Mouse (Mus musculus) hindbrain, embryonic 16.5 days (tissue): ENCODE measurements around the gene Rogdi. TPM values are rescaled to one million over a fixed set of nuclear protein-coding genes. Genes with fewer than 3 reads are reported as not detected.

ENCODE experiments used
- ATAC-seq: fragments of 200-750 bp; cut with Nextera tagmentation; 2 replicates; pipeline ENCODE4 v1.8.0; 2017; ENCODE audit warnings: moderate TSS enrichment, moderate library complexity
- H3K27ac ChIP-seq: fragments of 300-500 bp; sonication (generic); 2 replicates; pipeline ENCODE4 v1.5.1; 2014; ENCODE audit warnings: low read depth, mild to moderate bottlenecking, control low read depth, low read length, moderate library complexity
- H3K27me3 ChIP-seq: fragments of 300-500 bp; sonication (generic); replicated peaks from 2 replicates; pipeline ENCODE4 v1.6.1; 2014; ENCODE audit warnings: low read length; ENCODE audit not compliant: control insufficient read depth, insufficient read depth
- H3K36me3 ChIP-seq: fragments of 300-500 bp; sonication (generic); 2 replicates; pipeline ENCODE4 v1.6.1; 2014; ENCODE audit warnings: mild to moderate bottlenecking, low read length, moderate library complexity, mixed read lengths; ENCODE audit not compliant: control insufficient read depth, insufficient read depth
- H3K4me1 ChIP-seq: fragments of 300-500 bp; sonication (generic); 2 replicates; pipeline ENCODE4 v1.6.1; 2014; ENCODE audit warnings: low read depth, low read length; ENCODE audit not compliant: control insufficient read depth, insufficient read depth
- H3K4me2 ChIP-seq: fragments of 300-500 bp; sonication (generic); 2 replicates; pipeline ENCODE4 v1.6.1; 2014; ENCODE audit warnings: mild to moderate bottlenecking, low read length, control low read depth, moderate library complexity
- H3K4me3 ChIP-seq: fragments of 300-500 bp; sonication (generic); 2 replicates; pipeline ENCODE4 v1.5.1; 2014; ENCODE audit warnings: mild to moderate bottlenecking, low read length, control low read depth, moderate library complexity
- H3K9ac ChIP-seq: fragments of 300-500 bp; sonication (generic); 2 replicates; pipeline ENCODE4 v1.6.1; 2014; ENCODE audit warnings: low read depth, mild to moderate bottlenecking, control low read depth, low read length, moderate library complexity
- H3K9me3 ChIP-seq: fragments of 300-500 bp; sonication (generic); 2 replicates; pipeline ENCODE4 v1.6.1; 2014; ENCODE audit warnings: mild to moderate bottlenecking, low read length, moderate library complexity; ENCODE audit not compliant: control insufficient read depth
- WGBS: fragments of 180-500 bp; shearing (Covaris S2); extraction: QIAGEN DNeasy Blood & Tissue Kit; methylation state at CpG from one replicate; pipeline ENCODE4 v1.1.7; 2014; 5-methylcytosine and 5-hydroxymethylcytosine counted together
- polyA plus RNA-seq: library from polyadenylated mRNA; unstranded; fragments of >200 nt; fragmentation: Nextera tagmentation; extraction: Ambion mirVana; gene quantifications from 2 replicates; pipeline ENCODE4 v1.2.1, GENCODE M21; 2015

Rogdi gene
- polyA plus RNA-seq, 1 experiment from 2014 or later: 152 TPM

- H3K4me3 ChIP-seq: no peak overlapping the region
- H3K36me3 ChIP-seq: peaks cover 75% of the 10 kb centered on the region
- no peak overlapping the region for H3K4me2 ChIP-seq
- H3K27me3 ChIP-seq: no peaks in the 10 kb centered on the region
- H3K27ac ChIP-seq: no peak overlapping the region
- no peaks in the 10 kb centered on the region for H3K9me3 ChIP-seq
- H3K9ac ChIP-seq: no peak overlapping the region
- ATAC-seq: no peak
- 66% methylated on average over 2 of the region's 2 CpGs for WGBS
- H3K4me1 ChIP-seq: no peaks in the 10 kb centered on the region
These were observed 16.5 kb upstream of the Rogdi start for GRCm38 (mm10) chr16:5029847-5030246.

DNA sequence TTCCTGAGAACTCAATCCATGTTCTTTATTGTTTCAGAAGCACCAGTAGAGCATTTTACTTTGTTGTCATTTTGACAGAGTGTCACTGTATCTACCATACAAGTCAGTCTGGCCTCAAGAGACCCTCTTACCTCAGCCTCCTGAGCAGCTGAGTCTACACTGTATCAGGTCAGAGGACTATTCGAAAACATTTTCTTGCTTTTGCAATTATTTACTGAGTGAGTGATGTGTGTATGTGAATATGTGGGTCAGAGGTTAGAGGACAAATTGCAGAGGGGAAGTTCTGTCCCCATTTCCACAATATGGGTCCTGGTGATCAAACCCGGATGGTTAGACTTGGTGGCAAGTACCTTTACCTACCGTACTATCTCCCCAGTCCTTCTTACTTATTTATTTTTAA, 10.7 kb upstream of the Rogdi start:
- Histone ChIP-seq H3K27me3 (no peaks in the 10 kb centered on the region), H3K36me3 (peaks cover 78% of the 10 kb centered on the region), H3K4me1 (no peaks in the 10 kb centered on the region), H3K27ac (no peak overlapping the region), H3K4me2 (no peak overlapping the region), H3K4me3 (no peak overlapping the region), H3K9ac (no peak overlapping the region), H3K9me3 (no peaks in the 10 kb centered on the region)
- 97% methylated on average over 3 of the region's 3 CpGs for WGBS
- ATAC-seq: no peak

DNA sequence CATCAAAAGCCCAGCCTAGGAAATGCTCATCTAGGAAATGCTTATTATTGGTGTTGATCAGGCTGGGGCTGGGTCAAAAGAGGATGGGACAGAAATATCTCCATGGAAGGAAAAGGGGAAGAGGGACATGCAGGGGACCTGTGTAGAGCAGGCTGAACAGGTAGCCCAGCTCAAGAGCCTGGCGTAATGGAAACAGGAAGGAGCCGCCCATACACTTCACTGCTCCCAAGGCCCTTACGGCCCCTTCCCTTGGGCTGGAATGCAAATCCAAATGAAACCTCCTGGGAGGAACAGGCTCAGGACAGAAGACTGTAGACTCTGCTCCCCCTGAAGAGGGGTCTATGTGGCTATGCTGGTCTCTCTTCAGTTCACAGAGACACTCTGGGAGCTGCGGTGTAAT, 1.2 kb upstream of the Rogdi start:
- H3K9ac ChIP-seq: no peak overlapping the region
- H3K4me1 ChIP-seq: peaks cover 11% of the 10 kb centered on the region
- no peaks in the 10 kb centered on the region for H3K27me3 ChIP-seq
- H3K36me3 ChIP-seq: peaks cover 41% of the 10 kb centered on the region
- H3K4me3 ChIP-seq: no peak overlapping the region
- 91% methylated on average over 4 of the region's 4 CpGs for WGBS
- no peak overlapping the region for H3K4me2 ChIP-seq
- ATAC-seq: no peak
- no peak overlapping the region for H3K27ac ChIP-seq
- H3K9me3 ChIP-seq: no peaks in the 10 kb centered on the region

- H3K4me2 ChIP-seq: peak overlapping the region; percentile 74
- peak overlapping the region; percentile 82 for H3K9ac ChIP-seq
- H3K4me3 ChIP-seq: peak overlapping the region; percentile 77
- peak overlapping the region; percentile 88 for H3K27ac ChIP-seq
- no peaks in the 10 kb centered on the region for H3K27me3 ChIP-seq
- ATAC-seq: no peak
- H3K36me3 ChIP-seq: peaks cover 19% of the 10 kb centered on the region
- H3K4me1 ChIP-seq: peaks cover 11% of the 10 kb centered on the region
- no peaks in the 10 kb centered on the region for H3K9me3 ChIP-seq
- WGBS: 46% methylated on average over 13 of the region's 13 CpGs
These were observed 1.0 kb downstream of the Rogdi start for GRCm38 (mm10) chr16:5012036-5013005.

DNA sequence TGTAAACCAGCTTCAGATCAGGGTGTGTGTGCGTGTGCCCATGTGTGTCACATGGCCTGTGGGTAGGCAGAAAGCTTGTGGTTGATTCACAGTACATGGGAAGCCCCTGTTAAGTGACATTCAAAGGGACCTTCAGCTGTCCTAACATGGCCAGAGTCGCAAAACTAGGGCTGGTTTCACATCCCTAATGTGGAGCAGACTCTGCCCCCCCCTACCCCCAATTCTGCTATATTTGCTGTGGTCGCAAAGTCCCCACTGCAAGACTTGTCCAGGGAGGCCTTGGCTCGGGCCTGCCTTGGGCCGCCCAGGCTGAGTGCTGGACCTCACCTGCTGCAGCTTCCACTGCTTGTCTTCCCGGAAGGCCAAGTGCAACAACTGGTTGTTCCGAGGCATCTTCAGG, 2.1 kb downstream of the Rogdi start:
- Histone ChIP-seq H3K4me2 (no peak overlapping the region), H3K36me3 (peaks cover 16% of the 10 kb centered on the region), H3K9me3 (no peaks in the 10 kb centered on the region), H3K4me1 (peaks cover 11% of the 10 kb centered on the region), H3K9ac (no peak overlapping the region), H3K27me3 (no peaks in the 10 kb centered on the region), H3K4me3 (no peak overlapping the region), H3K27ac (no peak overlapping the region)
- no peak for ATAC-seq
- 95% methylated on average over 7 of the region's 7 CpGs for WGBS

DNA sequence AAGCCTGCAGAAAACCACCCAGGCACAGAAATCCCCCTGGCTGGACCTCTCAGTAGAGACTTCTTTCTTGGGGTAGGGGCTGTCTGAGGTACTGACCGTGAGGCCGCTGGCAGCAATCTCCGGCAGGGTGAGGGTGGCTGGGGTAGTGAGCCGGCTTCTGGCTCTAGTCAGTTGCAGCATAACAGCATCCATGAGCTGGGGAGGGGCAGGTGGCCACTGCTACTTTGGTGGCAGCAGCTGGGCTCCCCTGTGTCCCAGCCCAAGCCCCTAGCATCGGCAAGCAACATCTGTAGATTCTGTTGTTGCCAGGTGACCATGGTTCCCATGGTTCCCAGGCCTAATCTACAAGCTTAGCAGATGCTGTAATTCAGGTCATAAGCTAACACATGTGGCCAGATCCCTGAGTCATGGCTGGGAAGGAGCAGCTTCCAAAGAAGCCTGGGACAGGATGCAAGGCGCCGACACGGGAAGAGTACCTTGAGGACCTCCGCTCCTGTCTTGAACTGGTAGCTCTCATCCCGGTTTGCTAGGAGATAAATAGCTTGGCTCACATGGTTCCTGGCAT, 2.9 kb downstream of the Rogdi start:
- Histone ChIP-seq H3K4me3 (no peak overlapping the region), H3K4me1 (peaks cover 11% of the 10 kb centered on the region), H3K36me3 (peaks cover 9% of the 10 kb centered on the region), H3K4me2 (no peak overlapping the region), H3K9me3 (no peaks in the 10 kb centered on the region), H3K9ac (no peak overlapping the region), H3K27ac (no peak overlapping the region), H3K27me3 (no peaks in the 10 kb centered on the region)
- WGBS: 88% methylated on average over 10 of the region's 10 CpGs
- ATAC-seq: no peak

- no peak overlapping the region for H3K4me2 ChIP-seq
- no peak overlapping the region for H3K4me3 ChIP-seq
- H3K36me3 ChIP-seq: no peaks in the 10 kb centered on the region
- no peaks in the 10 kb centered on the region for H3K9me3 ChIP-seq
- H3K9ac ChIP-seq: no peak overlapping the region
- no peaks in the 10 kb centered on the region for H3K27me3 ChIP-seq
- ATAC-seq: no peak
- WGBS: 86% methylated on average over 12 of the region's 12 CpGs
- peaks cover 11% of the 10 kb centered on the region for H3K4me1 ChIP-seq
- no peak overlapping the region for H3K27ac ChIP-seq
These were observed 5.3 kb downstream of the Rogdi start for GRCm38 (mm10) chr16:5008076-5008475.

DNA sequence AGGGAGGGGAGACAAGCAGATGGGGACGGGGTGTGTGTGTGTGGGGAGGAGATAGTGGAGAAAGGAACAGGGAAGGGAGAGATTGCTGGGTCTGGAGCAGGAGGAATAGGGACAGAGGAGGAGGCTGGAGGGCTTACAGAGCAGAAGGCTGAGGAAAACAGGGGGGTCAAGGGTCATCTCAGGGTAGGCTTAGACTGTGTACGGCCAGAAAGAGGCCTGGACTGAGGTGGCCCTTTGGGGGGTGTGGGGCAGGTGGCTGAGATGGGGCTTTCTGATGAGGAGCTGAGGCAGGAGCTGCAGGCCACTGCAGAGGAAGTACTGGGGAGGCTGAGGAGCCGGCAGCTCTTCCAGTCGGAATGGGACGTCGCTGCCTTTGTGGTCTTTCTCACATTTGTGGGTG, 5.9 kb downstream of the Rogdi start:
- Histone ChIP-seq H3K4me1 (peaks cover 8% of the 10 kb centered on the region), H3K4me2 (no peak overlapping the region), H3K4me3 (no peak overlapping the region), H3K9ac (no peak overlapping the region), H3K36me3 (no peaks in the 10 kb centered on the region), H3K27ac (no peak overlapping the region), H3K27me3 (no peaks in the 10 kb centered on the region), H3K9me3 (no peaks in the 10 kb centered on the region)
- 45% methylated on average over 6 of the region's 6 CpGs for WGBS
- ATAC-seq: no peak

GRCm38 (mm10) chr16:5007067-5007466, 6.3 kb downstream of the Rogdi start, which contains the start of gene Smim22:
TSS of gene Smim22 (plus strand) at chr16:5007288.
- no peak within 1 kb of the TSS for H3K27ac ChIP-seq
- peaks cover 3% of the 10 kb centered on the region for H3K4me1 ChIP-seq
- H3K4me2 ChIP-seq: no peak within 1 kb of the TSS
- no peak for ATAC-seq
- H3K27me3 ChIP-seq: no peaks in the 10 kb centered on the region
- no peaks in the 10 kb centered on the region for H3K36me3 ChIP-seq
- H3K9me3 ChIP-seq: no peaks in the 10 kb centered on the region
- WGBS: 59% methylated on average over 5 of the region's 5 CpGs
- H3K4me3 ChIP-seq: no peak within 1 kb of the TSS
- H3K9ac ChIP-seq: no peak within 1 kb of the TSS
